Mouse (Mus musculus) cortical plate, adult 2 months (tissue): ENCODE measurements around the gene Sugt1. TPM values are rescaled to one million over a fixed set of nuclear protein-coding genes. Genes with fewer than 3 reads are reported as not detected.

ENCODE experiments used
- H3K27ac ChIP-seq: fragments of 200-500 bp; 2 replicates; pipeline ENCODE4 v1.5.1; 2012; ENCODE audit warnings: low read length, control low read depth, inconsistent platforms; ENCODE audit not compliant: insufficient read depth
- H3K4me1 ChIP-seq: fragments of 200-500 bp; 2 replicates; pipeline ENCODE4 v1.6.1; 2011; ENCODE audit warnings: low read length; ENCODE audit not compliant: control insufficient read depth, insufficient read depth
- H3K4me3 ChIP-seq: fragments of 200-500 bp; 2 replicates; pipeline ENCODE4 v1.5.1; 2011; ENCODE audit warnings: mild to moderate bottlenecking, low read length, control low read depth; ENCODE audit not compliant: insufficient read depth
- CTCF ChIP-seq: fragments of 200-500 bp; IDR thresholded peaks from 2 replicates; pipeline ENCODE4 v1.5.1; 2011; ENCODE audit warnings: mild to moderate bottlenecking, control low read depth, low read length; ENCODE audit not compliant: insufficient read depth; ENCODE audit errors: extremely low read depth
- POLR2A ChIP-seq: fragments of 200-500 bp; IDR thresholded peaks from 2 replicates; pipeline ENCODE4 v1.6.1; 2011; ENCODE audit warnings: mild to moderate bottlenecking, low read length, control low read depth; ENCODE audit not compliant: insufficient read depth; ENCODE audit errors: extremely low read depth
- polyA plus RNA-seq: library from polyadenylated mRNA; depleted of rRNA; stranded (reverse); fragments of >200 nt; gene quantifications from 2 replicates; pipeline ENCODE4 v1.2.3, GENCODE M21; 2012

Sugt1 gene
- polyA plus RNA-seq, 1 experiment: 40.5 TPM

DNA sequence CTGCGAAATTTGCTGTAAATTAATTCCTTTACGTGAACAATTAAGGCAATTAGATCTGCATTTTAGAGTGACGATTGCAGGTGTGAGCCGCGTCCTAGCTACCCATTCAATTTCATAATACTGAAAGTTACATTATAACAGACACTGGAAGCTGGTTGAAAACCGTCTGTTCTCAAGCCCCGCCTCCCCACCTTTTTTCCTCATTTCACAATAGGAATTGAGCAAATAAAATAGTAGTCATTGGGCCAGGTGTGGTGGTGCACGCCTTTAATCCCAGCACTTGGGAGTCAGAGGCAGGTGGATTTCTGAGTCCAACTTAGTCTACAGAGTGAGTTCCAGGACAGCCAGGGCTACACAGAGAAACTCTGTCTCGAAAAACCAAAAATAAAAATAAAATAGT, 54.6 kb downstream of the Sugt1 start:
- no peak overlapping the region for H3K4me3 ChIP-seq
- TF ChIP-seq POLR2A (no peak), CTCF (no peak)

DNA sequence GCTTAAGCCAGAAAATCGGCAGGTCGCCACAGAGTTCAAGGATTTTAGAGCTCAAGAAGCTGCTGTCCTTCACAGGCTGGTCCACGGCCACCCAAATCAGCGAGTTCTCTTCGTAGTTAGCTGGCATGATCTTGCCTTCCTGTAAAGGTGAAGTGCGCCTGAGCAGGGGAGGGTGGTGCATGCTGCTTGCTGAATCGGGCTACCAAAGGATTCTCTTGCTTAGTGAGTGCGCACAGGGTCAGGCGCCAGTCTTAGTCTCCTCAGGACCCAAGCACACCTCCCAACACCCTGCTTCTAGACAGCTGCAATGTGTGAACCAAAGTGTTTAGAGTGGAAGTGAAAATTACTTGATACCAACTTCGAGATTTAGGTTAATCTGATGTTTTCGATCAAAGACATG, 57.9 kb downstream of the Sugt1 start:
- Histone ChIP-seq H3K27ac (no peak overlapping the region), H3K4me3 (no peak overlapping the region), H3K4me1 (no peaks in the 10 kb centered on the region)
- TF ChIP-seq POLR2A (no peak), CTCF (no peak)

More for the DNA sequence above, 54.6 kb downstream of the Sugt1 start:
- Histone ChIP-seq H3K4me1 (no peaks in the 10 kb centered on the region), H3K27ac (no peak overlapping the region)

DNA sequence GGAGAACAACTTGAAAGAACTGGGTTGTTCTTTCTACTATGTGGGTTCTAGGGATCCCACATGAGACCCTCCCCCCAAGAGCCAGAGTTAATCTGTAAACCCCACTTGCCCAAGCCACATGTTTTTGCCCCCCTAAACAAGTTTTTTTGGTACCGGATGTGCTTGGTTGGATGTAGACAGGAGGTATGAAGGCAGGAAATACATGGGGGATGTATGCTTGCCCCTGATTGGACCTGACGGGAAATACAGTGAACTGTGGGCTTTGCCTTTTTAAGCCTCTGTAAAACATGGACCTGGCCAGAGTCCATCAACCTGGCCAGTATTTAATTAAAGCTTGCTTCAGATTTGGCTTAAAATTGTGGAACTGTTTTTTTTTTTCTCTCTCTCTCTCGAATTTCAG, 62.2 kb downstream of the Sugt1 start:
- no peak overlapping the region for H3K4me3 ChIP-seq
- no peaks in the 10 kb centered on the region for H3K4me1 ChIP-seq
- TF ChIP-seq CTCF (no peak), POLR2A (no peak)
- no peak overlapping the region for H3K27ac ChIP-seq

DNA sequence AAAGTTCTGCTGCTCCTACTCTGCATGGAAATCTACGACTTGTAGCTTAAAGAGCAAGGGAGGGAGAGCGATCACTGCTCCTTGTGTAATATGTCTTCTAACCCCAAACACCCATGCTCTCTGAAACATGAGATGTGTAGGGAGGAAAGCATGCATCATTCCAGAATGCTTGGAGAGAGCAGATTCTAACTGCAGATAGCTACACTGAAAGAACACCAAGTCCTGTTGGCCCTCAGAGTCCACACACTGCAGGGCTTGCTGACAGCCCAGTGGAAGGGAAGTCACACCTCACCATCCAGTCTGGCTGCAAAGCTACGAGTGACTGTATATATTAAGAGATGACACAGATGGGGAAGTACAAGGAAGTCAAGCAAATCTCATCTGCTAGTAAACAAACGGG, 65.2 kb downstream of the Sugt1 start:
- H3K4me3 ChIP-seq: no peak overlapping the region
- no peaks in the 10 kb centered on the region for H3K4me1 ChIP-seq
- H3K27ac ChIP-seq: no peak overlapping the region
- no peak for TF ChIP-seq CTCF
- TF ChIP-seq POLR2A: no peak

DNA sequence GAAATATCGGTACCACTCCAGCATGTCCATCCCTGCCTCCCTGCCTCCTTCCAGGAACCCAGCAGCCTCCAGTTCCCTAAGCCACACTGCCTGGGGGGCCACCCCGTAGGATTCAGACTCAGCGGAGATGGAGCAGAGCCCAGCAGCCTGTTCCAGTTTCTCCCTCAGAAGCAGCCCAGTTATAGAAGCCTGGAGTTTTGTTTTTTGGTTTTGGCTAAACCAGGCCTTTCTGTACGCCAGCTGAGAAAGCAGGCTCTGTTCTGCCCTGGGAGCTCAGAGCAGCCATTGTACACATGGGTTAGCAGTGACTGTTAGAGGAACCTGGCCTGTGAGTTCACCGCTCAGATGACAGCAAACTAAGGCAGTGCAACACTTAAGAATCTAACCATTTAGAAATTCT, 70.8 kb downstream of the Sugt1 start:
- Histone ChIP-seq H3K4me1 (no peaks in the 10 kb centered on the region; the same call in 1 of the 2 replicates), H3K27ac (peak overlapping the region; percentile 66), H3K4me3 (no peak overlapping the region)
- TF ChIP-seq POLR2A (0 out of 2 replicates have a peak, but pooled peaks have one; percentile 15), CTCF (no peak)

DNA sequence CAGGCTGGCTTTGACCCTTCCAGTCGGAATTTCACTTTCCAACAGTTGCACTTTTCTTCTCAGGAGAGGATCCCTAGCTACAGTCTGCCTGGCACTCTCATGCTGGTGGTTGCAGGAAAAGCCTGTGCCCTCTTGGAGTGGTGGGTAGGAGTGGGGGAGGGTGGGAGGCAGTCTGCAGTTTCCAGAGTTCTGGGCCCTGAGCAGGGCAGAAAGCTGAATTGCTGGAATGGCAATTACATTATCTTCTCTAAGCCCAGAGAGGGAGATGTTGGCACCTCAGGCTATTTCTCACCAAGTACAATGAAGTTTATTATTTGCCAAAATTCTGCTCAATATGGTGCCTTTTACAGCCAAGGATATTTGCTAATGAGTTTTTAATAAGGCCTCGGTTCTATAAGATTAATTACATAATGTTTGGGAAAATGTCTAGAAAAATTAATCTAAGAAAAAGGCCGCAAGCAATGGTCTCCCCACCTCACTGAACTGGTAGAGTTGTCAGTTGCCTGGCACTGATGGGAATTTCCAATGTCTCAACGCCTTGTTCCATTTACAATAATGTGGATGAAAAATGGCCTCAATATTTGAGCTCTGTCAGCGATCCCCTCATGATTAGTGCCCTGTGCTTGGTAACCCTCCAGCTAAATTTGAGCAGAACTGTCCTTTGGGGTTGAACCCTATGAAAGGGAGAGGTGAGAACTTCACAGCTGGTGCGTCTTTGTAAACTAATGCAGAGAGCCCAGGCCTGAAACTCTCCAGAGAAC, 71.4 kb downstream of the Sugt1 start:
- Histone ChIP-seq H3K4me1 (no peaks in the 10 kb centered on the region; the same call in 1 of the 2 replicates), H3K27ac (peak overlapping the region; percentile 49; the same call in 1 of the 2 replicates), H3K4me3 (no peak overlapping the region)
- TF ChIP-seq POLR2A: no peak
- no peak for TF ChIP-seq CTCF

DNA sequence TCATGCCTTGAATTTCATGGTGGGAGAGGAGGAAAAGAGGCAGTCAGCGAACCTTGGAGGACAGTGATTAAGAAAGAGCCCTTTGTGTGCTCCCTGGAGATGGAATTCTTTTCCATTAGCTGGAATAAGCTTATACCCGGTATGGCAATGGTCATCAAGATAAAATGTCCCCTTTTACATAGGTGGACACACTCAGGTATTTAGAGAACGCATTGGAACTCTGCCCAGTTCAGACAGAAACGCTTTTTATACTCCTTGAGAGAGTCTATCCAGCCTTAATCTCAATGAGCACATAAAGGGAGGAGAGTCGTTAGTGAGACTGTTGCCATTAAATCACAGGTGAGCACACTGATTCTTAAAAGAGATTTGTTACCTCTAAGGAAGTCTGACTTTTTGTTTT, 73.0 kb downstream of the Sugt1 start:
- H3K27ac ChIP-seq: no peak overlapping the region
- no peaks in the 10 kb centered on the region; the same call in 1 of the 2 replicates for H3K4me1 ChIP-seq
- TF ChIP-seq POLR2A: no peak
- TF ChIP-seq CTCF: no peak
- no peak overlapping the region for H3K4me3 ChIP-seq

DNA sequence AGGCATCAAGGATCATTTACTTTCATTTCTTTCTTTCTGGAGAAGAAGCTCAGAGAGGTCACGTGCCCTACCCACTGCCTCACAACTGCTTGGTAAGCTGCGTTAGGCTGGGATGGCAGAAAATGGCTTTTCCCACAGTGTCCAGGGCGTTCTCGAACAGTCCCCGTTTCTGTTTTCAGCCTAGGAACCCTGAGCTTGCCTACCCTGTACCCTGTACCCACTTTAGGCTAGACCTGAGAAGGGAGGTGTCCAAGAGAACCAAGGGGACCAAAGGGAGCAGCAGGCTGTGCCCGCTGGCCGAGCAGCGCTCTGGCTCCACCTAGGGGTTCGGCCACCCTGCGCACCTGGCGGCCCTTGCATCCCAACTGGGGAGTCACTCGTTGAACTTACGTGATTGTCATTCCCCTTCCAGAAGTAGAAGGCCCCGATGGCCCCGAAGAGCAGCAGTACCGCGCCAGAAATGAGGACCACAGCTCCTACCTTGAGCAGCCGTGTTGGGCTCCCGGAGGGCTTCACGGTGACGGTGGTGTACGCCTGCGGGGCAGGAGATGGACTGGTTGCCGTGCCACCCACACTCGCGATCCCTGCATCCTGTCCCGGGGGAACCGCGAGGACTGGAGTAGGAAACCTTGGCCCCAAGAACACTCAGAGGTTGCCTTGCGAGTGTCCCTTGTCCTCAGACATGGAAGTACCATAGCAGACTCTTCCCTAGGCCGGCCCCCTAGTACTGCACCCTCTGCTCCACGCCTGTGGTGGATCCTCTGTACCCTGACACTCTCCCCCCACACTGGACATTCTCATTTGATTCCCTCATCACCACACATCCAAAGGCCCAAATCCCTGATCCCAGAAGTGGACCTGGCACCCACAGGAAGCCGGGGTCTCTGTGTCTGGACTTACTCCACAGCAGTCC, 73.8 kb downstream of the Sugt1 start:
- Histone ChIP-seq H3K4me1 (no peaks in the 10 kb centered on the region; the same call in 1 of the 2 replicates), H3K4me3 (no peak overlapping the region), H3K27ac (no peak overlapping the region)
- TF ChIP-seq POLR2A: no peak
- TF ChIP-seq CTCF: peak; percentile 41

DNA sequence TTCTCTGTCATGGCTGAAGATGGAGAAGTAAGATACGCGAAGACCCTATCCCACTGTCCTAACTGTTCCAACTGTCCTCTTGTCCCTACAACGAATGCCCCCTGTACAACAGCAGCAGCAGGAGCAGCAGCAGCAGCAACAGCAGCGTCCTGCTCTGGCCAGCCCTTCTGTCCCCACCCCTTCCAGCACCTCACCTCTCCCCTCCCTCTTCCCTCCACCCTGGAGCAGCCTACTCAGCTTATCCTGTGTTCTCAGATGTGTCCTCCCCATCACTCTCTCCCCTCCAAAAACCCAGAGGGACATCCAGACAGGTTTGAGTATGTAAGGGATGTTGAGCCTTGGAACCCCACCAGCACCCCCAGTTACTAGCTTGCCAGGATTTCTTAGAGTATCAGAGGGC, 74.5 kb downstream of the Sugt1 start, which contains the start of gene Cnmd:
Gene Cnmd, minus strand, starts transcription at position 170 of the 400 bp plus-strand sequence.
- H3K4me3 ChIP-seq: no peak within 1 kb of the TSS
- H3K4me1 ChIP-seq: no peaks in the 10 kb centered on the region; the same call in 1 of the 2 replicates
- TF ChIP-seq CTCF (no peak), POLR2A (no peak)
- no peak within 1 kb of the TSS for H3K27ac ChIP-seq
